Mouse (Mus musculus) lung, adult 2 months (tissue): Measurements from ENCODE around the gene Elf5. TPM values are rescaled to one million over a fixed set of nuclear protein-coding genes. Genes with fewer than 3 reads are reported as not detected.

Experiments used
- DNase-seq: peaks from one replicate; pipeline ENCODE4 v3.0.0; 2022
- H3K4me1 ChIP-seq: fragments of 200-500 bp; 2 replicates; pipeline ENCODE4 v1.6.1; 2011; ENCODE audit warnings: low read length; ENCODE audit not compliant: control insufficient read depth, insufficient read depth
- H3K4me3 ChIP-seq: fragments of 200-500 bp; replicated peaks from 2 replicates; pipeline ENCODE3; 2011; ENCODE audit warnings: low read depth, mild to moderate bottlenecking, control low read depth, low read length; ENCODE audit errors: extremely low read depth
- CTCF ChIP-seq: fragments of 200-500 bp; IDR thresholded peaks from 2 replicates; pipeline ENCODE4 v1.5.1; 2011; ENCODE audit warnings: mild to moderate bottlenecking, low read length, control low read depth; ENCODE audit not compliant: insufficient read depth
- POLR2A ChIP-seq: fragments of 200-500 bp; IDR thresholded peaks from 2 replicates; pipeline ENCODE4 v1.6.1; 2011; ENCODE audit warnings: low read depth, mild to moderate bottlenecking, control low read depth, low read length, borderline replicate concordance; ENCODE audit errors: extremely low read depth
- WGBS: fragments of 180-500 bp; shearing (Covaris S2); methylation state at CpG from one replicate; pipeline ENCODE4 v1.1.7; 2018; 5-methylcytosine and 5-hydroxymethylcytosine counted together
- polyA plus RNA-seq: library from polyadenylated mRNA; depleted of rRNA; stranded (reverse); fragments of >200 nt; gene quantifications from 2 replicates; pipeline ENCODE4 v1.2.3, GENCODE M21; 2012

Elf5 gene
- polyA plus RNA-seq, 1 experiment = 55.4 TPM

DNA sequence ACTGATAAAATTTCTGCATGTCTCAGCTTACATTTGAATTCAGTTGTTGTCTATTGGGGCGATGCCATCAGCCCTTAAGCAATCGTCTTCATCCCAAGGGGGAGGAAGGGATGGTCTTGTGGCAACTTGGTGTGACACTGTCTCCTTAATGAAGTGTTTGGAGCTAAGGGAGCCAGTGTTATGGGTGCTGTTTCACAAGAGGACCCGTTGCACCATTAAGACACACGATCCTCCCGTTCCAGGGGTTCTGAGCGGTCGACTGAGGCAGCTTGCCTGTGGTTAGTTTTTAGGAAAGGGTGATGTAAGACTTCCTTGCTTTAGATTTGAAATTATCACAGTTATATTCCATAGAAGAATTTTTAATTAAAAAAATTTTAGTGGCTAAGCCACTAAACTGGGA lies 38.3 kb downstream of the Elf5 start:
- TF ChIP-seq CTCF (no peak), POLR2A (no peak)
- no peak for DNase-seq
- Histone ChIP-seq H3K4me3 (no peak overlapping the region), H3K4me1 (peaks cover 2% of the 10 kb centered on the region; the same call in 1 of the 2 replicates)
- WGBS = 61% methylated on average over 7 of the region's 7 CpGs

- WGBS = 89% methylated on average over 8 of the region's 8 CpGs
- H3K4me1 ChIP-seq = peaks cover 2% of the 10 kb centered on the region; the same call in 1 of the 2 replicates
- DNase-seq = no peak
- no peak overlapping the region for H3K4me3 ChIP-seq
- TF ChIP-seq POLR2A (no peak), CTCF (no peak)
These were observed 38.8 kb downstream of the Elf5 start for GRCm38 (mm10) chr2:103450267-103450666.

- DNase-seq = no peak
- WGBS = 79% methylated on average over 5 of the region's 5 CpGs
- H3K4me1 ChIP-seq = peaks cover 2% of the 10 kb centered on the region; the same call in 1 of the 2 replicates
- TF ChIP-seq POLR2A = no peak
- TF ChIP-seq CTCF = no peak
- H3K4me3 ChIP-seq = no peak overlapping the region
These were observed 41.1 kb downstream of the Elf5 start for GRCm38 (mm10) chr2:103452550-103452949.

DNA sequence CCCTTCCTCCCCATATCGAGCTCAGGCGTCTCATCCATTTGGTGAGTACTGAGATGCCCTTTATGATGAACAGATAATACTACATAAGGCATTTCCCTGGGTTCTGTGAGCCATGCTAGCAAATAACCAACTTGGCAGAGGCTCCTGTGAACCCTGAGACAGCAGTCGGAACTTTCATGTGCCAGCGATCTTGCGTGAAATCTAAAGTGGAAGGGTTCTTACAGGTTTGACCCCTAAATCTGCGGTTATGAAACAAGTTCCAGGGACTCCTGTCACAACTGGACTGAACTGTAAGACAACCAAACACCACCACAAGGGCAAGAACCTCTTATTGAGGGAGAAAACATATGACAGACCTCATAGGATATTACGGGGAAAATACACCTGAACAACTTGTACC lies 44.3 kb downstream of the Elf5 start:
- TF ChIP-seq POLR2A (no peak), CTCF (no peak)
- WGBS = 96% methylated on average over 7 of the region's 7 CpGs

GRCm38 (mm10) chr2:103456646-103457045 lies 45.2 kb downstream of the Elf5 start:
- TF ChIP-seq POLR2A = no peak
- peak; percentile 99 for TF ChIP-seq CTCF
- Histone ChIP-seq H3K4me1 (no peaks in the 10 kb centered on the region), H3K4me3 (no peak overlapping the region)
- 15% methylated on average over 10 of the region's 10 CpGs for WGBS
- DNase-seq = peak; percentile 84

More for the DNA sequence above, 44.3 kb downstream of the Elf5 start:
- DNase-seq = no peak
- Histone ChIP-seq H3K4me1 (no peaks in the 10 kb centered on the region), H3K4me3 (no peak overlapping the region)

DNA sequence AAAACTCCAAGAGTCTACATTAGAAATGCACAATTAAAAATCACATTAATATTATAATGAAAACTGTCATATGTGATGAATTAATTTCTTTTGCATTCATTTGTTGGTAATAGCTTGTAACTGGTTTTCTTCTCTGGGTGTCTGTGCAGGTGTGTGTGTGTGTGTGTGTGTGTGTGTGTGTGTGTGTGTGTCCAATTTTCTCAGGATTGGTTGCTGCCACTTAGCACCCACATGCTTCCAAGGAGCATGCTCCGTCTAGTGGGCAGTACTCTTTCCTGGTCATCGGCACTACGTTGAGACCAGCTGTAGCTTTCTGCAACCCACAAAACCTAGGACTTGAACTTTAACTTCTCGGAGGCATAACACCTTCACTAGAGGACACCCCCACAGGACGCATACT lies 45.6 kb downstream of the Elf5 start:
- Histone ChIP-seq H3K4me3 (no peak overlapping the region), H3K4me1 (no peaks in the 10 kb centered on the region)
- WGBS = 76% methylated on average over 5 of the region's 5 CpGs
- no peak for DNase-seq
- TF ChIP-seq POLR2A (no peak), CTCF (no peak)

GRCm38 (mm10) chr2:103457628-103458027 lies 46.1 kb downstream of the Elf5 start:
- DNase-seq = no peak
- WGBS = 81% methylated on average over 7 of the region's 7 CpGs
- H3K4me3 ChIP-seq = no peak overlapping the region
- no peak for TF ChIP-seq POLR2A
- no peak for TF ChIP-seq CTCF
- H3K4me1 ChIP-seq = no peaks in the 10 kb centered on the region

DNA sequence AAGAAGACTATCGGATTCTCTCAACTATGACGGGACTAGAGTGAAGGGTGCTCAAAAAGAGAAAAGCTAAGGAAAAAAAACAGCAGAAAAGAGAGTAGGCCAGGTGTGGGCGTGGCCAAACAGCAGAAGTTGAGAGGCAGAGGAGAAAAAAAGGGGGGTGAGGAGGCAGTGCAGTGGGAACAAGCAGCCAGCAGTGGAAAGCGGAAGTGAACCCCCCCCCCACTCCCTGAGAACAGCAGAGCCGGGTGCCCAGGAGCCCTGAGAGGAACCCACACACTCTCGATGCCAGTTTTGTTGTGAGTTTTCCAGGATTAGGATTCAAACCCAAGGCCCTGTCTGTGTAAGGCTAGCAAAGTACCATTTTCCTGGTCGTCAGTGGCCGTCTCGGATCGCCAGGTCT lies 47.6 kb downstream of the Elf5 start:
- TF ChIP-seq POLR2A (no peak), CTCF (no peak)
- Histone ChIP-seq H3K4me3 (no peak overlapping the region), H3K4me1 (no peaks in the 10 kb centered on the region)
- no peak for DNase-seq
- WGBS = 77% methylated on average over 10 of the region's 10 CpGs

- WGBS = 53% methylated on average over 8 of the region's 8 CpGs
- DNase-seq = no peak
- H3K4me1 ChIP-seq = no peaks in the 10 kb centered on the region
- TF ChIP-seq CTCF = no peak
- no peak for TF ChIP-seq POLR2A
- H3K4me3 ChIP-seq = no peak overlapping the region
These were observed 49.7 kb downstream of the Elf5 start for GRCm38 (mm10) chr2:103461210-103461609.

DNA sequence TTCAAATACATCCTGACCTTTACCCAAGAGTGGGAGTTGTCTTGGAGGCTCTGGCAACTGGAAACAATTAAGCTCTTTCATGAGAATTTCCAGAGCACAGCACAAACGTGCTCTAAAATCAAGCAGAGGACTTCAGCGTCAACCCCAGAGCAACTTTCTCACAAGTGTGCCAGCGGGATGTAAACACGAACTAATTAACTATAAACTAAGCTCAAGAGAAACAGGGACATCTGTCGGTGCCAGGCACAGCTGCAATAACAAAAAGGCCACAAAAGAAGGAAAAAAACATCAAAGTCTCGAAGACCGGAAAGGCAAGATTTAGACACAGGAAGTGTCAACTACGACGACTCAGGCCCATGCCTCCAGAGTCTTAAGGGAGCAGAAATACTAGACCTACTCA lies 50.3 kb downstream of the Elf5 start:
- no peaks in the 10 kb centered on the region for H3K4me1 ChIP-seq
- no peak for DNase-seq
- H3K4me3 ChIP-seq = no peak overlapping the region
- TF ChIP-seq POLR2A (no peak), CTCF (no peak)
- WGBS = 22% methylated on average over 9 of the region's 9 CpGs

- WGBS = 84% methylated on average over 5 of the region's 5 CpGs
These were observed 51.3 kb downstream of the Elf5 start for GRCm38 (mm10) chr2:103462746-103463145.

More at GRCm38 (mm10) chr2:103462746-103463145, 51.3 kb downstream of the Elf5 start:
- DNase-seq = no peak
- Histone ChIP-seq H3K4me3 (no peak overlapping the region), H3K4me1 (no peaks in the 10 kb centered on the region)
- TF ChIP-seq CTCF (no peak), POLR2A (no peak)
